Mouse (Mus musculus): ENCODE data around the gene Kdelc2.

GRCm38 (mm10) chr9:53378171-53378570, 5.7 kb upstream of the Kdelc2 start:
- no peak for TF ChIP-seq POLR2A (IDR thresholded peaks at IDR 0.05; ENCODE audit: control insufficient read depth, low read depth, low read length)
- TF ChIP-seq CTCF (IDR thresholded peaks at IDR 0.05; ENCODE audit: control insufficient read depth, insufficient read depth, insufficient replicate concordance, low read depth, low read length) = no peak
